Mouse (Mus musculus) cerebellum, adult 2 months (tissue): Measurements from ENCODE around the gene Micall1.

Source experiments
- CTCF ChIP-seq: fragments of 200-500 bp; IDR thresholded peaks from 2 replicates; pipeline ENCODE4 v1.5.1; 2011; ENCODE audit warnings: low read depth, mild to moderate bottlenecking, control low read depth, low read length, moderate library complexity, borderline replicate concordance; ENCODE audit not compliant: insufficient read depth
- POLR2A ChIP-seq: fragments of 200-500 bp; IDR thresholded peaks from 2 replicates; pipeline ENCODE4 v1.6.1; 2011; ENCODE audit warnings: low read length, control low read depth, borderline replicate concordance; ENCODE audit not compliant: insufficient read depth

DNA sequence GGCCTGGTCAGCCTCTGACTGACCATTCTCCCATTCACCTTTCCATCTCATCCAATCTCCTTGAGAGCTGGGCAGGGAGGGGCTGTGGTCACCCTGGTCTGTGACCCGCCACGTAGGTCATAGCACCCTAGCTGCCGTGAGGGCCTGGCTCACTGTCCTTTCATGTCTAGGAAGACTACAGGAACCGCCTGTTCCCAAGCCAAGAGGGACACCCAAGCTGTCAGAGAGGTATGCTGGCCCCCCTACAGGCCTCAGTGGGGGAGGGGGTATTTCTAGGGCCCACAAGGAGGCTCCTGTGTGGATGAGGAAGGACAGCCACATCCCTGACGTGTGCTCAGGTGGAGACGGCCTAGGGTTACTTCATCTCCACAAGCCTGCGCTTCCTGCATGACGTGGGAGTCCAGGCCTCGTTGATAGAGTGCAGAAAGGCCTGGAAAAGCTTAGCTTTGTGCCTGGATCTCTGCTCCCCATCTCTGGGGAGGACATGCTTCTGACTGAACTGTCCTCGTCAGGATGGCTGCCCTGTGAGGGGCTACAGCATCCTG, 15.7 kb downstream of the Micall1 start:
- TF ChIP-seq POLR2A (no peak), CTCF (no peak)
